Mouse (Mus musculus) liver, embryonic 12.5 days (tissue): ENCODE data around the gene Krt77. TPM values are rescaled to one million over a fixed set of nuclear protein-coding genes. Genes with fewer than 3 reads are reported as not detected.

Experiments
- ATAC-seq: fragments of 200-750 bp; cut with Nextera tagmentation; 2 replicates; pipeline ENCODE4 v1.8.0; 2017; ENCODE audit warnings: moderate number of reproducible peaks, mild to moderate bottlenecking, moderate library complexity
- H3K27ac ChIP-seq: fragments of 300-500 bp; sonication (generic); 2 replicates; pipeline ENCODE4 v1.5.1; 2016; ENCODE audit warnings: mild to moderate bottlenecking
- H3K27me3 ChIP-seq: fragments of 300-500 bp; sonication (generic); replicated peaks from 2 replicates; pipeline ENCODE4 v1.6.1; 2016; ENCODE audit warnings: mild to moderate bottlenecking, moderate library complexity
- H3K36me3 ChIP-seq: fragments of 300-500 bp; sonication (generic); 2 replicates; pipeline ENCODE4 v1.6.1; 2016; ENCODE audit warnings: mild to moderate bottlenecking, moderate library complexity
- H3K4me1 ChIP-seq: fragments of 300-500 bp; sonication (generic); 2 replicates; pipeline ENCODE4 v1.6.1; 2016
- H3K4me2 ChIP-seq: fragments of 300-500 bp; sonication (generic); 2 replicates; pipeline ENCODE4 v1.6.1; 2016; ENCODE audit warnings: mild to moderate bottlenecking, moderate library complexity
- H3K4me3 ChIP-seq: fragments of 300-500 bp; sonication (generic); 2 replicates; pipeline ENCODE4 v1.5.1; 2016; ENCODE audit warnings: mild to moderate bottlenecking, moderate library complexity
- H3K9ac ChIP-seq: fragments of 300-500 bp; sonication (generic); 2 replicates; pipeline ENCODE4 v1.6.1; 2016; ENCODE audit warnings: mild to moderate bottlenecking, moderate library complexity
- H3K9me3 ChIP-seq: fragments of 300-500 bp; sonication (generic); replicated peaks from 2 replicates; pipeline ENCODE4 v1.6.1; 2016; ENCODE audit warnings: mild to moderate bottlenecking, moderate library complexity
- WGBS: fragments of 180-500 bp; shearing (Covaris S2); methylation state at CpG from one replicate; pipeline ENCODE4 v1.1.7; 2016; ENCODE audit not compliant: insufficient replicate concordance; 5-methylcytosine and 5-hydroxymethylcytosine counted together
- microRNA-seq: library from miRNA; unstranded; fragments of <30 nt; microRNA quantifications from one replicate; pipeline ENCODE4, GENCODE M21; 2017
- polyA plus RNA-seq: library from polyadenylated mRNA; unstranded; fragments of >200 nt; fragmentation: Nextera tagmentation; extraction: Ambion mirVana; gene quantifications from 2 replicates; pipeline ENCODE4 v1.2.1, GENCODE M21; 2016

The Krt77 gene
- polyA plus RNA-seq, 1 experiment from 2014 or later = not detected

DNA sequence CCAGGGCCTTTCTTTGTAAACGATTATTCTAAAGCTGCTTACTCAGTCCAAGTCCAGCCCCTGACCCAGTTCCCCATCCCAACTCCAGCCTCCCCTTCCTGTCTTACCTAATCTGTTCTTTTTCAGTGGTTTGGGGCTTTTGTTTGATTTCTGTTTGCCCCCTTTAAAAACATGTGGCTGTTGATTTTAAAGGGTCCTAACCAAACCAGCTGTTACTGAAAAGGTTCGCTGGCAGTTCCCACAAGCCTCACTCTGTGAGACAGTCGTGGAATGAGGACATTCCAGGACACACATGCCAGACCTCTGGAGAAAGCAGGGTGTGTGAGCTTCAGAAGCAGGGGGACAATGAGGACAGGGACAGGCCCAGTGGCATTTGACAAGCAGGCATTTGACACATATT, 47.7 kb downstream of the Krt77 start:
- ATAC-seq = no peak
- Histone ChIP-seq H3K4me3 (no peak overlapping the region), H3K27me3 (peaks cover 9% of the 10 kb centered on the region; the same call in 1 of the 2 replicates), H3K4me2 (no peak overlapping the region), H3K4me1 (no peaks in the 10 kb centered on the region), H3K9ac (no peak overlapping the region), H3K36me3 (no peaks in the 10 kb centered on the region), H3K27ac (no peak overlapping the region), H3K9me3 (no peaks in the 10 kb centered on the region)
- WGBS = 29% methylated on average over 3 of the region's 3 CpGs

- Histone ChIP-seq H3K4me2 (no peak within 1 kb of the TSS), H3K27me3 (peaks cover 12% of the 10 kb centered on the region; the same call in 1 of the 2 replicates), H3K9ac (no peak within 1 kb of the TSS), H3K36me3 (no peaks in the 10 kb centered on the region), H3K9me3 (no peaks in the 10 kb centered on the region), H3K4me3 (no peak within 1 kb of the TSS), H3K4me1 (no peaks in the 10 kb centered on the region), H3K27ac (no peak within 1 kb of the TSS)
- WGBS = 59% methylated on average over 16 of the region's 16 CpGs
- no peak for ATAC-seq
Observed at GRCm38 (mm10) chr15:101817875-101818274, 51.6 kb downstream of the Krt77 start, which contains the start of gene Krt2. Krt2 (minus strand) TSS chr15:101818169.

Small RNA genes within 50 kb of the gene (microRNA-seq; reads per million reads assigned to microRNA genes)
- not detected for gene Gm44356

Other genes starting within 250 kb of the Krt77 start
- gene Gm5414, start 241.5 kb downstream of the Krt77 start, polyA plus RNA-seq = not detected in 2 replicates
- gene Gm5478, start 222.3 kb downstream of the Krt77 start, polyA plus RNA-seq = not detected in 2 replicates
- not detected in 2 replicates for gene Krt6b, start 189.4 kb downstream of the Krt77 start, polyA plus RNA-seq
- gene Krt6a, start 175.4 kb downstream of the Krt77 start, polyA plus RNA-seq = not detected in 2 replicates
- gene Krt5, start 156.8 kb downstream of the Krt77 start, polyA plus RNA-seq = 0.08 and 0.38 TPM in 2 replicates
- not detected in 2 replicates for gene Krt71, start 126.6 kb downstream of the Krt77 start, polyA plus RNA-seq
- not detected in 2 replicates for gene Krt72, start 83.2 kb downstream of the Krt77 start, polyA plus RNA-seq
- gene Krt73, start 67.4 kb downstream of the Krt77 start, polyA plus RNA-seq = not detected in 2 replicates
- gene Krt2, start 51.5 kb downstream of the Krt77 start, polyA plus RNA-seq = not detected in 2 replicates
- gene Krt1, start 18.9 kb downstream of the Krt77 start, polyA plus RNA-seq = 0.06 and 0.38 TPM in 2 replicates
- not detected in 2 replicates for gene Krt76, start 23.2 kb upstream of the Krt77 start, polyA plus RNA-seq
- gene Krt4, start 55.0 kb upstream of the Krt77 start, polyA plus RNA-seq = not detected in 2 replicates
- not detected in 2 replicates for gene Krt79, start 70.6 kb upstream of the Krt77 start, polyA plus RNA-seq
- gene Krt78, start 84.6 kb upstream of the Krt77 start, polyA plus RNA-seq = not detected in 2 replicates
- 71.9 and 75.3 TPM in 2 replicates for gene Krt8, start 134.8 kb upstream of the Krt77 start, polyA plus RNA-seq
- 72.7 and 77.6 TPM in 2 replicates for gene Krt18, start 158.5 kb upstream of the Krt77 start, polyA plus RNA-seq
- gene Eif4b, start 204.1 kb upstream of the Krt77 start, polyA plus RNA-seq = 91.7 and 91.8 TPM in 2 replicates
- gene Tns2, start 230.7 kb upstream of the Krt77 start, polyA plus RNA-seq = 6.4 and 9.2 TPM in 2 replicates